Mouse (Mus musculus): ENCODE measurements around the gene Pgs1. TPM values are rescaled to one million over a fixed set of nuclear protein-coding genes. Genes with fewer than 3 reads are reported as not detected.
A peak's percentile ranks its signal among the peaks of the same experiment; 100 is the strongest.

Pgs1 gene
- polyA plus RNA-seq, 1 experiment from 2014 or later: 29.6 TPM

DNA sequence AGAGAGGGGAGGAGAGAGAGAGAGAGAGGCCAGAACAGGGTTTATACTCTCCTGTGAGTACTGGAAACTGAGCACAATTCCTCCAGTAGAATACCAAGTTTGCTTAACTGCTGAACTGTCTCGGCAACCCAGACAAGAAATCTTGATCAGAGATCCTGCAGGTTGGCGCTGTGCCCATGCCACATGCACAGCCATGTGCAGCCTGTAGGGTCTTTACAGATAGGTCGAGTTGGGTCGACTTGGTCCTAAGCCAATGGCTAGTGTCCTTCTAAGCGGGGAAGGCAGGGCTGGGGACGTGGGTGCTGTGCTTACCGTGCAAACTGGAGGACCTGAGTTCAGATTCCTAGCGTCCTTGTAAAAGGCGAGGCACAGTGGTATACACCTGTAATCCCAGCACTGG lies 31.3 kb upstream of the Pgs1 start:
- ATAC-seq (replicated peaks; ENCODE audit: low FRiP score, low read depth) (no peak), DNase-seq (ENCODE audit: low spot score) (no peak)
- no peaks in the 10 kb centered on the region for H3K27me3 ChIP-seq (ENCODE audit: insufficient read depth, low read length)
- H3K9me3 ChIP-seq (replicated peaks; ENCODE audit: low read length): no peaks in the 10 kb centered on the region
- peaks cover 23% of the 10 kb centered on the region for H3K4me1 ChIP-seq (replicated peaks; ENCODE audit: insufficient read depth, low read length)
- H3K4me2 ChIP-seq (ENCODE audit: low read length): no peak overlapping the region
- H3K4me3 ChIP-seq (replicated peaks; ENCODE audit: low read depth, low read length): no peak overlapping the region
- H3K27ac ChIP-seq: 0 out of 2 replicates have a peak overlapping the region, but pooled peaks have one; percentile 27
- H3K36me3 ChIP-seq (ENCODE audit: insufficient read depth, low read length): no peaks in the 10 kb centered on the region
- no peak overlapping the region for H3K9ac ChIP-seq (ENCODE audit: low read depth, low read length)
- TF ChIP-seq CTCF (IDR thresholded peaks at IDR 0.05; ENCODE audit: low read depth): no peak
- WGBS: 82% methylated on average over 9 of the region's 9 CpGs

DNA sequence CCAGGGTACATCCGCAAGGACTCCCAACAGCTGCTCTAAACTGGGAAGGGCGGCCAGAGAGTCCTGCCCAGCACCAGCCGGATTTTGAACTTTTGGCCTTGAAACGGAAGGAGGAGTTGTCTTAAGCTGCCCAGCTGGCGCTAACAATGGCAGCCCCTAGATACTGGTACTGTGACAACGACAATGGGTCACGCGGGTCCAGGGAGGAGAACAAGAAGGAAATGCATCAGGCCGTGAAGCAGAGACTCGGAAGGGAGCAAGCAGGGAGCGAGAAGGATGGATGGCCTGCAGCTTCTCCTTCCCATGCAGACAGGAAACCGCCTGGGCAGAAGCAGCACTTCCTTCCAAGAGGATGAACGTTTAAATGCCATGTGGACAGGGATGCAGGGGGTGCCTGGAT lies 30.5 kb upstream of the Pgs1 start:
- Histone ChIP-seq H3K36me3 (ENCODE audit: insufficient read depth, low read length) (no peaks in the 10 kb centered on the region), H3K27me3 (ENCODE audit: insufficient read depth, low read length) (no peaks in the 10 kb centered on the region), H3K9ac (ENCODE audit: low read depth, low read length) (no peak overlapping the region), H3K9me3 (replicated peaks; ENCODE audit: low read length) (no peaks in the 10 kb centered on the region), H3K4me1 (replicated peaks; ENCODE audit: insufficient read depth, low read length) (peaks cover 19% of the 10 kb centered on the region), H3K4me2 (ENCODE audit: low read length) (no peak overlapping the region), H3K4me3 (replicated peaks; ENCODE audit: low read depth, low read length) (no peak overlapping the region), H3K27ac (no peak overlapping the region)
- ATAC-seq (replicated peaks; ENCODE audit: low FRiP score, low read depth) (peak; percentile 42; the same call in 1 of the 2 replicates), DNase-seq (ENCODE audit: low spot score) (peak; percentile 61)
- no peak for TF ChIP-seq CTCF (IDR thresholded peaks at IDR 0.05; ENCODE audit: low read depth)
- WGBS: 37% methylated on average over 13 of the region's 13 CpGs

DNA sequence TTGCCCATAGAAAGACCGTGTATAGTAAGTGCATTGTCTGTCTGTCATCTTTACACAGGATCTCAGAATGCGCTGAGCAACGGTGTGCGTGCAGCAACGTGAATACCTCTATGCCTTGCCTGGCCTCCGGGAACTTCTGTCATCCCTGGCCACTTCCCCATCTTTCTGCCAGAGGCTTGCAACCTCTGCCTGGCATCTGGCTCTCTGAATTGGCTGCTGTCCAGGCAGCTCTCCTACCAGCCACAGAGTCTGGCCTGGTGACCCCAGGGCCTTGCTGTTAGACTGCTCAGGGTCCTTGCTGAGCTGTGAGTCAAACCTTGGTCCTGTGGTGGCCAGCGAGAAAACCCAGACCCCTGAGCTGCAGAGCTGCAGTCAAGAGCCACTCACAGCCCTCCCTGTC lies 27.9 kb upstream of the Pgs1 start:
- no peak for TF ChIP-seq CTCF (IDR thresholded peaks at IDR 0.05; ENCODE audit: low read depth)
- DNase-seq (ENCODE audit: low spot score): no peak
- H3K36me3 ChIP-seq (ENCODE audit: insufficient read depth, low read length): no peaks in the 10 kb centered on the region
- H3K27ac ChIP-seq: no peak overlapping the region
- no peaks in the 10 kb centered on the region for H3K9me3 ChIP-seq (replicated peaks; ENCODE audit: low read length)
- WGBS: 78% methylated on average over 7 of the region's 7 CpGs
- H3K4me3 ChIP-seq (replicated peaks; ENCODE audit: low read depth, low read length): no peak overlapping the region
- H3K9ac ChIP-seq (ENCODE audit: low read depth, low read length): no peak overlapping the region
- no peak for ATAC-seq (replicated peaks; ENCODE audit: low FRiP score, low read depth)
- no peaks in the 10 kb centered on the region for H3K27me3 ChIP-seq (ENCODE audit: insufficient read depth, low read length)
- peaks cover 29% of the 10 kb centered on the region for H3K4me1 ChIP-seq (replicated peaks; ENCODE audit: insufficient read depth, low read length)
- H3K4me2 ChIP-seq (ENCODE audit: low read length): no peak overlapping the region

DNA sequence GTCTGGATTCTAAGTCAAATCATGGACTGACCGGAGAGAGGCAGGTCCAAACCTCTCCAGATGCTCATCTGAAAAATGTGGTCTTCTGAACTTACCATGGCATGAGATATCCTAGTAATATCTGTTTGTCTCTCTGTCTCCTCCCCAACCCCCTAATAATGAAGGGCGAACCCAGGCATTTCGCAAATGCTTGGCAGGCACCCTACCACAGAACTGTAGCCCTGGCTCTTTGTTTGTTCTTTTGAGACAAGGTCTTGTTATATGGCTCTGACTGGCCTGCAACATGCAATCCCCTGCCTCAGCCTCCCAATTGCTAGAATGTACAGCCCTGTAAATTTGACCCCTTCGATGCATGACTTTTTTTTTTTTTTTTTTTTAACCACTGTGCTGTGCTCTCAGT lies 26.9 kb upstream of the Pgs1 start:
- no peak for TF ChIP-seq CTCF (IDR thresholded peaks at IDR 0.05; ENCODE audit: low read depth)
- H3K4me2 ChIP-seq (ENCODE audit: low read length): no peak overlapping the region
- H3K27me3 ChIP-seq (ENCODE audit: insufficient read depth, low read length): no peaks in the 10 kb centered on the region
- H3K9me3 ChIP-seq (replicated peaks; ENCODE audit: low read length): no peaks in the 10 kb centered on the region
- H3K9ac ChIP-seq (ENCODE audit: low read depth, low read length): no peak overlapping the region
- H3K27ac ChIP-seq: no peak overlapping the region
- 84% methylated on average over 4 of the region's 4 CpGs for WGBS
- no peak for DNase-seq (ENCODE audit: low spot score)
- H3K4me3 ChIP-seq (replicated peaks; ENCODE audit: low read depth, low read length): no peak overlapping the region
- H3K4me1 ChIP-seq (replicated peaks; ENCODE audit: insufficient read depth, low read length): peaks cover 30% of the 10 kb centered on the region
- ATAC-seq (replicated peaks; ENCODE audit: low FRiP score, low read depth): no peak
- no peaks in the 10 kb centered on the region for H3K36me3 ChIP-seq (ENCODE audit: insufficient read depth, low read length)

DNA sequence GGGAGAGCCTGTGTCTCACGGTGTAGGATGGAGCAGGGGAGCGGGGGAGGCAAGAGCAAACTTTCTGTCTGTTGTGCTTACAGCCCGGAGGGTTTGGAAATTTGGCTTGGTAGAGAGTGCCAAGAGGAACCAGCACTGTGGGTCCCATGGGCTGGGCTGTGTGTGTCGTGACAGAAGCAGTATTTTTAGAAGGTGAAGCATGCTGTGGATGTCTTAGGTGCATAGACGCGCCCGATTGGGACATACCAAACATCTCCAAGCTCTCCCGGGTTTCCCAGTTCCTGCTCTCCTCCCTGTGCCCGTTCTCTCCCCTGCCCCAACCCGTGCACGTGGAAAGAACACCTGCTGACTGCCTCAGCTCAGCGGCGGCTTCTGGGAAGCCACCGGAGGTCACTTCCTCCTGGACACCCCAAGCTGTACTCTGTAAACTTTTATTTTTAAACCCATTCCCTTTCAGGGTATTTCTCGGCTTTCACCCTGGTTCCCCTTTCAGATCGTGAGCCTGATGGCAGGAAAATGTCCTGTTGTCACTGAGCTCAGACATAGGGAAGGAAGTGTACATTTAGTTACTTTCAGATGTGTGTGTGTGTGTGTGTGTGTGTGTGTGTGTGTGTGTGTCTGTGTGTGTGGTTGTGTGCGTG lies 26.2 kb upstream of the Pgs1 start:
- no peak overlapping the region for H3K4me3 ChIP-seq (replicated peaks; ENCODE audit: low read depth, low read length)
- H3K27me3 ChIP-seq (ENCODE audit: insufficient read depth, low read length): no peaks in the 10 kb centered on the region
- H3K27ac ChIP-seq: no peak overlapping the region
- TF ChIP-seq CTCF (IDR thresholded peaks at IDR 0.05; ENCODE audit: low read depth): no peak
- H3K9me3 ChIP-seq (replicated peaks; ENCODE audit: low read length): no peaks in the 10 kb centered on the region
- peaks cover 26% of the 10 kb centered on the region for H3K4me1 ChIP-seq (replicated peaks; ENCODE audit: insufficient read depth, low read length)
- H3K9ac ChIP-seq (ENCODE audit: low read depth, low read length): no peak overlapping the region
- 37% methylated on average over 17 of the region's 17 CpGs for WGBS
- H3K4me2 ChIP-seq (ENCODE audit: low read length): no peak overlapping the region
- no peak for ATAC-seq (replicated peaks; ENCODE audit: low FRiP score, low read depth)
- H3K36me3 ChIP-seq (ENCODE audit: insufficient read depth, low read length): no peaks in the 10 kb centered on the region
- no peak for DNase-seq (ENCODE audit: low spot score)

DNA sequence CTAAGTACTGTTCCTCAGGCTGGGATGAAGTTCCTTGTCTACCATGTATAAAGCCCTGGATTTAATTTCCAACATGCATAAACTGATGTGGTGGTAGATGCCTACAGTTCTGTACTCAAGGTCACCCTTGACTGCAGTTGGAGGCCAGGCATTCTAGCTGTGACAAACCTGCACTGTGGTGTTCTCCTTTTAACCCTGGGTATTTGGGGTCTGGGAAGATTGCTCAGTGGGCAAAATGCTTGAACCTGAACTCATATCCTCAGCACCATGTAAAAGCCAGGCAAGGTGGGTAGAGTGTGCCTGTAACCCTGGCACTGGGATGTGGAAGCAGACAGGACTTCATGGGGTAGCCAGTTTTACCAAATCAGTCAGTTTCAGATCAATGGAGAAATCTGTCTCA lies 25.5 kb upstream of the Pgs1 start:
- Histone ChIP-seq H3K27ac (no peak overlapping the region), H3K9ac (ENCODE audit: low read depth, low read length) (no peak overlapping the region), H3K27me3 (ENCODE audit: insufficient read depth, low read length) (no peaks in the 10 kb centered on the region), H3K4me3 (replicated peaks; ENCODE audit: low read depth, low read length) (no peak overlapping the region), H3K36me3 (ENCODE audit: insufficient read depth, low read length) (no peaks in the 10 kb centered on the region), H3K4me1 (replicated peaks; ENCODE audit: insufficient read depth, low read length) (peaks cover 28% of the 10 kb centered on the region), H3K4me2 (ENCODE audit: low read length) (no peak overlapping the region), H3K9me3 (replicated peaks; ENCODE audit: low read length) (no peaks in the 10 kb centered on the region)
- ATAC-seq (replicated peaks; ENCODE audit: low FRiP score, low read depth): no peak
- no peak for DNase-seq (ENCODE audit: low spot score)
- no peak for TF ChIP-seq CTCF (IDR thresholded peaks at IDR 0.05; ENCODE audit: low read depth)

Data from kidney, postnatal 0 days (tissue).